Mouse (Mus musculus) hindbrain, embryonic 16.5 days (tissue): Measurements from ENCODE around the gene Ceacam2. TPM values are rescaled to one million over a fixed set of nuclear protein-coding genes. Genes with fewer than 3 reads are reported as not detected.

Experiments used
- polyA plus RNA-seq: library from polyadenylated mRNA; unstranded; fragments of >200 nt; fragmentation: Nextera tagmentation; extraction: Ambion mirVana; gene quantifications from 2 replicates; pipeline ENCODE4 v1.2.1, GENCODE M21; 2015

Gene Ceacam2
- polyA plus RNA-seq, 1 experiment from 2014 or later = 0.16 TPM

Other genes with a start within 250 kb of the Ceacam2 start
- gene Pafah1b3, start 241.9 kb downstream of the Ceacam2 start, polyA plus RNA-seq = 566 and 571 TPM in 2 replicates
- gene Prr19, start 238.4 kb downstream of the Ceacam2 start, polyA plus RNA-seq = 4.7 and 4.8 TPM in 2 replicates
- 78.7 and 85.0 TPM in 2 replicates for gene Tmem145, start 233.8 kb downstream of the Ceacam2 start, polyA plus RNA-seq
- gene Megf8, start 222.7 kb downstream of the Ceacam2 start, polyA plus RNA-seq = 23.6 and 23.7 TPM in 2 replicates
- gene Cnfn, start 170.1 kb downstream of the Ceacam2 start, polyA plus RNA-seq = 0.54 and 0.90 TPM in 2 replicates
- gene Lipe, start 141.1 kb downstream of the Ceacam2 start, polyA plus RNA-seq = 12.4 TPM in 2 replicates
- 0.65 and 1.1 TPM in 2 replicates for gene Cxcl17, start 127.0 kb downstream of the Ceacam2 start, polyA plus RNA-seq
- gene Ceacam1, start 62.3 kb downstream of the Ceacam2 start, polyA plus RNA-seq = 0.59 and 1.6 TPM in 2 replicates
- not detected in 2 replicates for gene Erich4, start 76.0 kb upstream of the Ceacam2 start, polyA plus RNA-seq
- gene Dmac2, start 79.6 kb upstream of the Ceacam2 start, polyA plus RNA-seq = 51.4 and 52.0 TPM in 2 replicates
- 0.89 and 1.1 TPM in 2 replicates for gene B3gnt8, start 86.8 kb upstream of the Ceacam2 start, polyA plus RNA-seq
- 46.8 and 51.8 TPM in 2 replicates for gene Bckdha, start 119.1 kb upstream of the Ceacam2 start, polyA plus RNA-seq
- 39.5 and 42.9 TPM in 2 replicates for gene Exosc5, start 119.3 kb upstream of the Ceacam2 start, polyA plus RNA-seq
- 101 and 129 TPM in 2 replicates for gene Tmem91, start 135.3 kb upstream of the Ceacam2 start, polyA plus RNA-seq
- 48.4 and 49.8 TPM in 2 replicates for gene B9d2, start 140.9 kb upstream of the Ceacam2 start, polyA plus RNA-seq
- gene Tgfb1, start 147.1 kb upstream of the Ceacam2 start, polyA plus RNA-seq = 0.63 and 1.2 TPM in 2 replicates
- 29.3 and 40.1 TPM in 2 replicates for gene Ccdc97, start 179.2 kb upstream of the Ceacam2 start, polyA plus RNA-seq
- gene Hnrnpul1, start 214.9 kb upstream of the Ceacam2 start, polyA plus RNA-seq = 32.3 and 37.6 TPM in 2 replicates
- gene Axl, start 248.8 kb upstream of the Ceacam2 start, polyA plus RNA-seq = 18.1 and 25.5 TPM in 2 replicates